7 mouse cellular contexts compared by ENCODE assay signal in the genomic region with DNA sequence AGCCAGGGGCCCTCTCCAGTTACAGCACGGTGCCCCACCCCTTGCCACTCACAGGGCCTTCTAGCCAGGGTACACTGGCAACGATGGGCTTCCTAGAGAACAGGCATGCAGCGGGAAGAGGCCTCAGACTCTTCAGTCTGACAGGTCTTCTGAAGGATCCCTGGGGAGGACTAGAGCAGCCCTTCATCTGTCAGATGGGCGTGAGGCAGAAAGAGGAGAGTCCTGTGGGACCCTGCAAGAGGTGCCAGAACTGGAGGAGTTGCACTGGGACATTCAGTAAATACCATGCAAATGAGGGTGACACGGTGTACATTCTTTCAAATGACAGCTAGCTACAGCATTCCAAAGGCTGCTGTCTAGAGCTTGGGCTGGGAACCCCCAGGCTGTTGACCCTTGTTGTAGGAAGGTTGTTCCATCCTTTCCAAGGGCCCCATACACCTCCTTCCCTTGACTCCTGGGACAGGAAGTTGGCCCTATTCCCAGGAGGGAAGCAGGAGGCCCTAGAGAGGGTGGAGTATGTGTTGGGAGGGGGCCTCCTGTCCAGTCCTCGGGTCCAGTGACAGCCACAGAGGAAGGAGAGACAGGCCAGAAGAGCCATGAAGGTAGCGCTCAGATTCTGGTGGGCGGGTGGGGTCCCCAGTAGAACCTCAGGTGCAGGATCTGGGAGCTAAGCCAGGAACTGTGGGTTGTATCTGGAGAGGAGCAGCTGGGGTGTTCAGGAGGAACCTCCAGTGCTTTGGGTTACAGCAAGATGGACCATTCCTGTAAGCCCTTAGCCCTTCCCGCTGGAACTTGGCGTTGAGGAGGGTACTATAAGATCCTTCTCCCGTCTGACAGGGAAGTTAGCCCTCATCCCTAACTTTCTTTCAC. TPM values are rescaled to one million over a fixed set of nuclear protein-coding genes. Genes with fewer than 3 reads are reported as not detected.
A peak's percentile ranks its signal among the peaks of the same experiment; 100 is the strongest.
DNase-seq lines count a peak whose midpoint lies in the region; ATAC-seq and TF ChIP-seq lines count a peak whose summit lies in the region.

No protein-coding gene starts in this region.

- H3K27ac ChIP-seq in intestine, embryonic 16.5 days (ENCODE audit: low read length), result peak overlapping the region; percentile 96
- peak overlapping the region; percentile 93 for H3K27ac ChIP-seq in stomach, postnatal 0 days (replicated peaks)

- no peak for TF ChIP-seq CTCF in stomach, postnatal 0 days (IDR thresholded peaks at IDR 0.05; ENCODE audit: low read depth)

- ATAC-seq in intestine, embryonic 16.5 days, result peak; percentile 10
- peak; percentile 20 for ATAC-seq in stomach, postnatal 0 days (ENCODE audit: low FRiP score, low TSS enrichment)

- H3K4me2 ChIP-seq in intestine, embryonic 16.5 days (ENCODE audit: low read depth, low read length), result peak overlapping the region; percentile 96
- H3K4me2 ChIP-seq in stomach, postnatal 0 days (replicated peaks; ENCODE audit: low read depth), result peak overlapping the region; percentile 85

- H3K9ac ChIP-seq in intestine, embryonic 16.5 days (ENCODE audit: low read depth, low read length), result peak overlapping the region; percentile 83
- H3K9ac ChIP-seq in stomach, postnatal 0 days (ENCODE audit: low read length), result peak overlapping the region; percentile 71

- WGBS in intestine, embryonic 16.5 days, result 25% methylated on average over 11 of the region's 11 CpGs
- 13% methylated on average over 11 of the region's 11 CpGs for WGBS in stomach, postnatal 0 days

- peak; percentile 81 for DNase-seq in 3T3-L1 (ENCODE audit: low read depth, low spot score)
- peak; percentile 69 for DNase-seq in Muller cell, postnatal 12 days (ENCODE audit: inconsistent ontology term)
- DNase-seq in gastrocnemius, postnatal 36 days, result peak; percentile 55 to 57
- peak; percentile 86 to 91 for DNase-seq in lung, adult 18-20 months
- DNase-seq in stomach, postnatal 0 days (ENCODE audit: low spot score), result peak; percentile 71
- DNase-seq in thymus, postnatal 25 days, result no peak

- no peaks in the 10 kb centered on the region for H3K9me3 ChIP-seq in intestine, embryonic 16.5 days (ENCODE audit: control insufficient read depth, low read length)
- H3K9me3 ChIP-seq in stomach, postnatal 0 days (ENCODE audit: control insufficient read depth, low read length), result no peaks in the 10 kb centered on the region

- H3K4me3 ChIP-seq in intestine, embryonic 16.5 days (ENCODE audit: low read length), result peak overlapping the region; percentile 69
- H3K4me3 ChIP-seq in stomach, postnatal 0 days (ENCODE audit: low read depth, low read length), result peak overlapping the region; percentile 62

- intact Hi-C loops in gastrocnemius, postnatal 36 days (cut with DNase I), result no loop called here

- peaks cover 77% of the 10 kb centered on the region for H3K4me1 ChIP-seq in intestine, embryonic 16.5 days (ENCODE audit: control insufficient read depth, insufficient read depth, low read length)
- peaks cover 25% of the 10 kb centered on the region for H3K4me1 ChIP-seq in stomach, postnatal 0 days (replicated peaks; ENCODE audit: control insufficient read depth, insufficient read depth)

- H3K27me3 ChIP-seq in intestine, embryonic 16.5 days (replicated peaks; ENCODE audit: control insufficient read depth, insufficient read depth, low read length), result no peaks in the 10 kb centered on the region; the same call in 1 of the 2 replicates
- no peaks in the 10 kb centered on the region for H3K27me3 ChIP-seq in stomach, postnatal 0 days (ENCODE audit: control insufficient read depth, insufficient read depth, low read length)

- H3K36me3 ChIP-seq in intestine, embryonic 16.5 days (ENCODE audit: control insufficient read depth, insufficient read depth, low read length), result peaks cover 7% of the 10 kb centered on the region; the same call in 1 of the 2 replicates
- 0 out of 2 replicates have a peak, but pooled peaks cover 2% of the 10 kb centered on the region for H3K36me3 ChIP-seq in stomach, postnatal 0 days (ENCODE audit: control insufficient read depth, insufficient read depth, low read length)

- no peak for TF ChIP-seq EP300 in stomach, postnatal 0 days (optimal IDR thresholded peaks at IDR 0.05)

RNA-seq across cellular contexts. Expression of a gene that starts 1.7 kb away (rescaled TPM):
- 10 to 100 TPM; 34.7 to 36.0 TPM for total RNA-seq in gastrocnemius, postnatal 36 days (2021)
- polyA plus RNA-seq in intestine, embryonic 16.5 days (2015; fragmentation: Nextera tagmentation; extraction: Ambion mirVana), result 26.4 and 28.6 TPM in 2 replicates
- polyA plus RNA-seq in stomach, postnatal 0 days (2015; fragmentation: Nextera tagmentation; extraction: Ambion mirVana), result 11.9 and 15.5 TPM in 2 replicates

RNA-seq across cellular contexts. Expression of a gene that starts 28.3 kb away (rescaled TPM):
- total RNA-seq in gastrocnemius, postnatal 36 days (2021), result 100 to 1,000 TPM; 148 to 169 TPM
- polyA plus RNA-seq in intestine, embryonic 16.5 days (2015; fragmentation: Nextera tagmentation; extraction: Ambion mirVana), result 112 and 117 TPM in 2 replicates
- polyA plus RNA-seq in stomach, postnatal 0 days (2015; fragmentation: Nextera tagmentation; extraction: Ambion mirVana), result 46.5 and 48.4 TPM in 2 replicates

RNA-seq across cellular contexts. Expression of a gene that starts 34.1 kb away (rescaled TPM):
- total RNA-seq in gastrocnemius, postnatal 36 days (2021), result 1 to 10 TPM; 6.0 to 6.2 TPM
- 27.5 and 28.0 TPM in 2 replicates for polyA plus RNA-seq in intestine, embryonic 16.5 days (2015; fragmentation: Nextera tagmentation; extraction: Ambion mirVana)
- polyA plus RNA-seq in stomach, postnatal 0 days (2015; fragmentation: Nextera tagmentation; extraction: Ambion mirVana), result 28.5 and 29.0 TPM in 2 replicates

RNA-seq across cellular contexts. Expression of a gene that starts 42.3 kb away (rescaled TPM):
- 10 to 100 TPM; 42.6 TPM for total RNA-seq in gastrocnemius, postnatal 36 days (2021)
- 11.8 and 11.9 TPM in 2 replicates for polyA plus RNA-seq in intestine, embryonic 16.5 days (2015; fragmentation: Nextera tagmentation; extraction: Ambion mirVana)
- polyA plus RNA-seq in stomach, postnatal 0 days (2015; fragmentation: Nextera tagmentation; extraction: Ambion mirVana), result 30.6 and 39.5 TPM in 2 replicates

RNA-seq across cellular contexts. Expression of a gene that starts 48.4 kb away (rescaled TPM):
- under 1 TPM in 1 of 2 experiments, not detected in 1; 0.15 TPM for total RNA-seq in gastrocnemius, postnatal 36 days (2021)
- polyA plus RNA-seq in intestine, embryonic 16.5 days (2015; fragmentation: Nextera tagmentation; extraction: Ambion mirVana), result 25.0 and 31.2 TPM in 2 replicates
- polyA plus RNA-seq in stomach, postnatal 0 days (2015; fragmentation: Nextera tagmentation; extraction: Ambion mirVana), result 5.9 and 6.0 TPM in 2 replicates
